Mouse (Mus musculus): ENCODE measurements around the gene Ulk3. TPM values are rescaled to one million over a fixed set of nuclear protein-coding genes. Genes with fewer than 3 reads are reported as not detected.

Gene Ulk3
- total RNA-seq (2021): 10 to 100 TPM in 1 of 2 experiments, 1 to 10 TPM in 1; 8.3 to 10.1 TPM

GRCm38 (mm10) chr9:57589224-57590126, at the start of gene Ulk3:
Gene Ulk3 (plus strand): TSS chr9:57589452.
- intact Hi-C loops (cut with DNase I): loop anchor here (2.0 to 5.0 kb wide), 3 partner anchors 29 to 55 kb away; partner anchors contain the start of gene Scamp2

DNA sequence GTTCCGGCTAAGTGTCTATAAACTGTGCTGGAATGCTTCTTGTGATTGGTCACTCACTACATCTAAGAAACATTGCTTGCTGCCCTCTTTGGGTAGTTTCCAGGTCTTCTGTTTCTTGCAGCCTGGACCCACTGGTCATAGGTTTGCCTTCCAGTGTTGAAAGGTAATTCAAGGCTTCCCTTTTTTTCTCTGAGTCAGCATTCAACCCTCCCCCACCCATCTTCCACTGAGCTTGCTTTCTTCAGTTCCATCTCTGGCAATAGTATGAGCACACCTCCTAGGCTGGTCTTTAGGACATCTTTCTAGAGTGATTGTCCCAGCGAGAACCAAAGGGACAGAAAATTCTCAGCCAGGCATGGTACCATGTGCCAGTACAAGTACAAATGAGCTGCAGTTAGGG, 49.7 kb upstream of the Ulk3 start:
- DNase-seq: no peak
- intact Hi-C loops (cut with DNase I): no loop called here

More at GRCm38 (mm10) chr9:57589224-57590126, at the start of gene Ulk3:
- peak; percentile 83 to 86 for DNase-seq

- intact Hi-C loops (cut with DNase I): loop anchor here (1.0 to 5.0 kb wide), 2 partner anchors 46 to 114 kb away; partner anchors contain the start of gene Ulk3
- peak; percentile 69 to 80 for DNase-seq
These were observed 47.9 kb upstream of the Ulk3 start for GRCm38 (mm10) chr9:57541312-57541711.

DNA sequence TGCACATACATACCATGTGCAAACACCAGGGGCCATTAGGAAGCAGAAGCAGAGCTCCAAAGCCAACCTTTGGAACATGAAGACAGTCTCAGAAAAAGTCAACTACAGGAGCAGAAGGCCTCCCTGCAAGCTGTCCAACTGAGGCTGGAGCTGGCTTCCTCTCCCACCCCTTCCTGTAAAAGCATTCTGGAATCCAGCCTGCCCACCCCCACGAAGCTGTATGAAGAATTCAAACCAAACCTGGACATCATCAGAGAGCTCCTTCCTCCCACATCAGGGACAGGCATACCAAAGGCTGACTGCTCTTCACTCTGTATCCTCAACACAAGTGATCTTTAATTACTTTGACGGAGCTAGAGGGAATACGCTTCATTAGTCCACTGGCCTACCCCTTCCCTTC, 45.3 kb upstream of the Ulk3 start:
- DNase-seq: no peak
- intact Hi-C loops (cut with DNase I): loop anchor here (5.0 kb wide), 1 partner anchor 43 kb away; the partner anchor contains the start of gene Ulk3

DNA sequence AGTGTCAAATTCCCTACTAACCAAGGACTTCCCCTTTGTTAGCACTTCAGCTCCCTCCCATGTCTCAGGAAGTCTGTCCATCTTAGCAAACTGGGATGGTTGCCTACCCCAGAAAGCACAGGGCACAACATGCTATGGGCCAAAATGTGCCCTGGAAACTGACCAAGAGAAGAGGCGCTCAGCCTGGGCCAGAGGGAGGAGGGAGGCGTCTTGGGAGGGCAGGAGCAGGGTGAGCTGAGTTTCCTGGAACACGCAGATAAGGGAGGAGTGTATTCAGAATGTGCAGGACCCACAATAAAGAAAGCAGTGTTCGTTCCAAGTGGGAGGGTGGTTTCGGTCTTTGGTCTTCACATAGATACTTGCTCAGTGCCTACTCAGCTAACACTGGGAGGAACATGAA, 42.0 kb upstream of the Ulk3 start:
- peak in 1 of 2 experiments; percentile 64 for DNase-seq
- intact Hi-C loops (cut with DNase I): no loop called here

GRCm38 (mm10) chr9:57547869-57548268, 41.4 kb upstream of the Ulk3 start:
- intact Hi-C loops (cut with DNase I): no loop called here
- no peak for DNase-seq

GRCm38 (mm10) chr9:57549186-57549585, 40.1 kb upstream of the Ulk3 start:
- intact Hi-C loops (cut with DNase I): no loop called here
- no peak for DNase-seq

- intact Hi-C loops (cut with DNase I): no loop called here
- DNase-seq: peak; percentile 83 to 88
These were observed 39.0 kb upstream of the Ulk3 start for GRCm38 (mm10) chr9:57550126-57550862.

GRCm38 (mm10) chr9:57552139-57552887, 36.9 kb upstream of the Ulk3 start, which contains the start of gene Mpi:
Gene Mpi (minus strand): TSS chr9:57552763.
- intact Hi-C loops (cut with DNase I): no loop called here
- peak; percentile 75 to 84 for DNase-seq

GRCm38 (mm10) chr9:57553119-57553518, 36.1 kb upstream of the Ulk3 start:
- no peak for DNase-seq
- intact Hi-C loops (cut with DNase I): no loop called here

DNA sequence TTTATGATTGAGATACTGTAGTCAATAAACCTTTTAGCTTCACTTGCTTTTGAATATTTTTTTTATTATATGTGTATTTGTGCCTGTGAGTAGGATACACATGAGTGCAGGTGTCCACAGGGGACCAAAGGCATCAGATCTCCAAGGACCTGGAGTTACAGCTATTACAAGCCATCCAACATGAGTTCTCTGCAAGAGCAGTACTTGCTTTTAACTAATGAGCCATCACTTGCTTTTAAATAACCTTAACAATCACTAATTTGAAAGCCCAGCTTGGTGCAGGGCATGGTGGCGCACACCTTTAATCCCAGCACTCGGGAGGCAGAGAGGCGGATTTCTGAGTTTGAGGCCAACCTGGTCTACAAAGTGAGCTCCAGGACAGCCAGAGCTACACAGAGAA, 34.5 kb upstream of the Ulk3 start:
- DNase-seq: no peak
- intact Hi-C loops (cut with DNase I): no loop called here

- intact Hi-C loops (cut with DNase I): no loop called here
- no peak for DNase-seq
These were observed 32.0 kb upstream of the Ulk3 start for GRCm38 (mm10) chr9:57557215-57557614.

DNA sequence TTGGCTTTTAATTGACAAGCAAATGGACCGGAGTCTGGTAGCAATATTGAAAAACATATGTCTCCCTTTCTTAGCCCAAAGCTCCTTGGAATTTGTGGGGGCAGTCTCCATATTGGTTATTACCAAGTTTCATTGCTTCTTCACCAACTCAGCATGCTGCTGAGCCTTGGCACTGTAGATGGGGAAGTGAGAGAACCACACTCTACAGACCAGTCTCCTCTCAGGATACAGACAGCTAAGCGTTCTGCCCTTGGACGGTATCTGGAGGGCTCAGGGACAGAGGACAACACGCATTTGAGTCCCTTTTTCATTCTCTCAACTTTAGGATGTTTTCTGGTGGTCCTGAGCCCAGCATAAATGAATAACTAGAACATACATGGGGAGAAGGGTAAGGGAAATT, 30.6 kb upstream of the Ulk3 start:
- intact Hi-C loops (cut with DNase I): no loop called here
- DNase-seq: no peak

DNA sequence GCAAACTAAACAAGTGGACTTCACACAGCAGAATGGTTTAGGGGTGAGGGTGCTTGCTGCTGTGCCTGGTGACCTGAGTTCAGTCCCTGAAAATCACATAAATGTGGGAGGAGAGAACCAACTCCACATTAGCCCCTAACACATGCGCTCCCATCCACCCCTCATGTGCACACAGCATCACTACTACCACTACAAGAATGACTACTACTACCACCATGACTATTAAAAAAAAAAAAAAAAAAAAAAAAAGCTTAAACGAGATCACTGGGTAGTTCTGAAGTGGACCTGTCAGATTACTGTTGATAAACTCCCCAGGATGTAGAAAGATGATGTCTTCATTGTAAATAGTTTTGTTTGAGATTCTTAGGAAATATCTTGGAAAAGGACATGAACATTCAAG, 29.7 kb upstream of the Ulk3 start:
- intact Hi-C loops (cut with DNase I): no loop called here
- DNase-seq: no peak

GRCm38 (mm10) chr9:57560263-57560662, 29.0 kb upstream of the Ulk3 start:
- intact Hi-C loops (cut with DNase I): loop anchor here (2.0 kb wide), 1 partner anchor 29 kb away; the partner anchor contains the start of gene Ulk3
- DNase-seq: no peak

DNA sequence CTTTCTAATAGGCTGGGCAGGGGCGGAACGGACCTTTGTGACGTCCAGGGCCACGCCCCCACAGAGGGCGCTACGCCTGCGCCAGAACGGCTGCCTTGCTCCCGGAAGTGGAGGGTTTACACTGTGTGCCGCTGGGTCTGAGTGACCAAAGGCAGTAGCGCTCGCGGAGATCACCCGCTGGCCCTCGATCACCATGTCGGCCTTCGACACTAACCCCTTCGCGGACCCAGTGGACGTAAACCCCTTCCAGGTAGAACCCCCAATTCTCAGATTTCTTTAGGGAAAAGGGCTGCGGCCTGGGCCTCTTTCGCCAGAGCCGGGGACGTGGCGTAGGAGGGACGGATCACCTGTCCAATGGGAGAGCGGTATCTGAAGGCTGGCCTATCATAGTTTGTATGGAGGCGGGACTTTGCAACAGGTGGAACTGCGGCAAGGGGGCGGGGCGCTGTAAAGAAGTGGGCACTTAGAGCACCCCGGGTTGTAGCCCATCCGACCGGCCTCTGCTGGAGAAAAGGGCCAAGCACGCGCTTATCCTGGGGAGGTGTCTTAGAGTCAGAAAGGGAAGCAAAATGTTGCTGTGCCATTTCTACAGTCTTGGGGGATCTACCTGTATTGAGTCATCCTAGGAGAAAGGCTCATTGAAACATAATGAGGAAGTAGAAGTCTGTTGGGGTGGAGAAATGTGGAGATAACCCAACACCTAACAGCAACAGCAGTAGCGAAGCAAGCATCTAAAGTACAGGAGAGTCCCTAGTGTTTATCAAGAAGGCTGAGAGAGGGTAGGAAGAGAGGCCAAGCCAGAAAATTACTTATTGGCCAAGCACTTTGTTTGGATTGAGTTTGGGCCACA, 28.2 kb upstream of the Ulk3 start, which contains the start of gene Scamp2:
Gene Scamp2 (plus strand): TSS at position 83 of the 850 bp plus-strand sequence.
- peak; percentile 96 to 97 for DNase-seq
- intact Hi-C loops (cut with DNase I): loop anchor here (2.0 kb wide), 1 partner anchor 28 kb away; the partner anchor contains the start of gene Ulk3

GRCm38 (mm10) chr9:57561711-57562099, 27.5 kb upstream of the Ulk3 start:
- no peak for DNase-seq
- intact Hi-C loops (cut with DNase I): loop anchor here (2.0 kb wide), 1 partner anchor 27 kb away; the partner anchor contains the start of gene Ulk3

DNA sequence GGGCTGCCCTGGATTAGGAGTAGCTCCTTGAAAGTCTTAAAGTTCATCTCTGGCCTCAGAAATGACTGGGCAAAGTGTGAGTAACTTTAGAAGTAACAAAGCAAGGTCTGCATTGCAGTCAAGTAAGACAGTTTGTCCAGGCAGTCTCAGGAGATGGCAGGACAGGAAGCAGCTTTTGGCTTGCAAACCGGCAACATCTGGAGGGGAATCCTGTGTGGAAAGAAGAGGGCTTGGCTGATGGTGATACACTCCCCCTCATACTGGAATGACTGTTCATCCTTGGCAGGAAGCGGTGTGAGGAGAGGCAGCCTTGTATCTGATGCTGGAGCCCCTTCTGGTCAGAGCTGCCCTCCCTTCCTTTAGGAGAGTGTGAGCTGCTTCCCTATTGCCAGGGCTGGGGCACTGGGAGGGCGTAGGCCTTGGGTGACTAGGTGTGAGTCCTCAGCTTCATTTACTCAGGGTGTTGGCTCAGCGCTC, 26.3 kb upstream of the Ulk3 start:
- intact Hi-C loops (cut with DNase I): no loop called here
- DNase-seq: peak; percentile 80 to 83

GRCm38 (mm10) chr9:57564609-57565008, 24.6 kb upstream of the Ulk3 start:
- DNase-seq: no peak
- intact Hi-C loops (cut with DNase I): no loop called here
